Mouse (Mus musculus) B cell, adult 67 days (primary cell): Measurements from ENCODE around the gene Cd36. TPM values are rescaled to one million over a fixed set of nuclear protein-coding genes. Genes with fewer than 3 reads are reported as not detected.

ENCODE experiments used
- total RNA-seq, 2 experiments: library from RNA; stranded (reverse); gene quantifications; 4 replicates each; pipeline ENCODE4 v1.2.4; 2023

Cd36 gene
- 10 to 100 TPM; 43.6 to 54.9 TPM for total RNA-seq

DNA sequence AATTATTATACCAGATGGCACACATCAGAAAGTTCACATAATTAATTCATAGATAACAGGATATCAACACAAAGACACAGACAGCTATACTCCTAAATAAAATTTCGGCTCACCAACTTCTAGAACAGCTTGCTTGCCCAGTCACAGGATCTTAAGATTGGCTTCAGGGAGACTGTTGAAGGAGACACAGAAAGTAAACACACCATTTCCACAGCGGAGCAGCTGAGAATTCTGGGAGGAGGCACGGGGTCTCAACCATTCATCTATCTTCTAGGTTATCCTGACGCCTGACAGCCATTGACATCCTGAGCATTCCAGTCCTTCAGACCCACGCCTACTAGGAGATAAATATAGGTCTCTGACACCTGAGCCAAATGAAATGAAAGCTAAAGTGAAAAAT is at the start of gene Cd36:
TSS of gene Cd36 (minus strand) at position 204 of the 400 bp plus-strand sequence.

Other genes with a start within 250 kb of the Cd36 start
- gene Gnat3, start 73.7 kb upstream of the Cd36 start, total RNA-seq: not detected